Mouse (Mus musculus): ENCODE results near the gene Hnrnpu.

DNA sequence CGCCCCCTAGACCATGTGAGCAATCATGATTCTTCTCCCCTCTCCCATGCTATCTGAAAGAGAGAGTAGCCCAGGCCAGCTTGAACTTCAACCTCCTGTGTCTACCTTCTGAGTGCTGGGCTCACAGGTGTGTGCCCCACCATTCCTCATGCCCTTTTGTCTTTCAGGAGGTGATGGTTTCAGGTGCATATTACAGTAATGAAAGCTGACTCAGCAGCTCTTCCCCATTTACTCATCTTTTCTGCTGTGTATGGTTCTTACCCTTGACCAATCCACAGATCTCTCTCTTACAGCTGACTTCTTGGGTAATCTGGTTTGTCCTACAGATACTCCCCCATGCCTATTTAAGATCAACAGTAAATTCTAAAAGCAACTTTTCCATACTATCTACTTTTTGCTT, 41.6 kb upstream of the Hnrnpu start:
- TF ChIP-seq POLR2A (IDR thresholded peaks at IDR 0.05; ENCODE audit: low read depth, low read length) = no peak
- no peak for TF ChIP-seq CTCF (conservative IDR thresholded peaks at IDR 0.05; ENCODE audit: insufficient read depth, insufficient read length, low read depth, low read length)
